Mouse (Mus musculus): ENCODE data around the gene Cebpzos. TPM values are rescaled to one million over a fixed set of nuclear protein-coding genes. Genes with fewer than 3 reads are reported as not detected.
A peak's percentile ranks its signal among the peaks of the same experiment; 100 is the strongest.

Gene Cebpzos
- polyA plus RNA-seq, 1 experiment from 2014 or later = 94.3 TPM

DNA sequence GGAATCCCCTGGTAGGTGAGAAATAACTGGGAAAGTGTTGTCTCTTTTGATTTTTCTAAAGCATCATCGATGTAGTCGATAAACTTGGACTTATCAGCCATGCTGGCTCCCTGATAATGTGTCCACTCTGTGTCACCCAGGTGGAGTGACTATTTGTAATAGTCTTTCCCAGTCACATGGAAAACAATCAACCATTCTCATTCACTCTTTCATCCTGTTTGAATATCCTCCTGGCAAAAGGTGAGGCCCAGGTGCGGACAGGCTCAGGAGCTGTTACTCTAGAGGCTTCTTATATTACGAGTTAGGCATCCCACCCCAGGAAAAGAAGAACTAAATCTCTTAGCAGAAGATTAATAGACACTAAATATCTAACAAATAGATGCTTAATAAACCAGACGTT lies 9.4 kb upstream of the Cebpzos start, which contains the start of gene Sult6b1:
Sult6b1 (minus strand) TSS at position 101 of the 400 bp plus-strand sequence.
- Histone ChIP-seq H3K4me1 (no peaks in the 10 kb centered on the region), H3K27me3 (0 out of 2 replicates have a peak, but pooled peaks cover 3% of the 10 kb centered on the region), H3K27ac (no peak within 1 kb of the TSS), H3K36me3 (no peaks in the 10 kb centered on the region), H3K9me3 (no peaks in the 10 kb centered on the region), H3K4me3 (no peak within 1 kb of the TSS), H3K4me2 (replicated peaks) (no peak within 1 kb of the TSS), H3K9ac (no peak within 1 kb of the TSS)
- WGBS = 80% methylated on average over 5 of the region's 5 CpGs
- ATAC-seq (ENCODE audit: low FRiP score, low read depth) = no peak

DNA sequence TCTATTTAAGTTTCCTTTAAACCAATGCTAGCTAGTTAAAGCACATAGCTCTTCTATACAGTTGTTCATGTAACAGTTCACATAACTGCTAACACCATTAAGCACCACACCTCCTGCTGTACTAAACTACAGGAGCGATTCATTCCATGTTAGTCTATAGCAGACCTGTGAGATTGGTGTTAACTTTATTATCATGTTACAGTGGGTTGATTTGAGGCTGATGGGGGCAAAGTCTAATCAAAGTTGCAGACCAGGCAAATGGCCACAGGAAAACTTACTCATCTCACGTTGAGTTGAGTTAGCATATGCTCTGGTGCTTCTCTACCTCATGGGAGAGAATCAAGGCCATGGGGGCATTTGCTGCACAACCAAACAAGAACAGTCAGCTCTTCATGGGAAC lies 6.9 kb upstream of the Cebpzos start:
- no peak for ATAC-seq (ENCODE audit: low FRiP score, low read depth)
- Histone ChIP-seq H3K27ac (no peak overlapping the region), H3K4me2 (replicated peaks) (no peak overlapping the region), H3K27me3 (0 out of 2 replicates have a peak, but pooled peaks cover 3% of the 10 kb centered on the region), H3K9ac (no peak overlapping the region), H3K36me3 (no peaks in the 10 kb centered on the region), H3K9me3 (no peaks in the 10 kb centered on the region), H3K4me1 (no peaks in the 10 kb centered on the region), H3K4me3 (no peak overlapping the region)
- WGBS = 66% methylated on average over 2 of the region's 2 CpGs

DNA sequence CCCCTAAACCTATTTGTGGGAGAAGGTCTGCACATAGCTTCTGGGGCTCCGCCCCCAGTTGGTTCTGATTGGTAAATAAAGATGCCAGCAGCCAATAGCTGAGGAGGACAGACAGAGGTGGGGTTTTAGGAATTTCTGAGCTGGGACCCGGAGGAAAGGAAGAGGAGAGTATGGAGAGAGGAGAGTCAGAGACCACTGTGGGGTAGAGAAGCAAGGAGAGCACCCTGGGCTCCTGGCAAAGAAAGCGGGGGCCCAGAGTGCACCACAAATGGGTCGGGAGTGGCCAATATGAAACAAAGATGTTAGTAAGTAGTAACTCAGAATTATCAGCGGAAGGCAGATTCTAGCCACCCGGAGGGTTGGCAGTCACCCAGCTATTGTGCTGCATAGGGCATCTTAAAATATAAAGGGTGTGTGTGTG lies 3.4 kb upstream of the Cebpzos start:
- 30% methylated on average over 6 of the region's 6 CpGs for WGBS
- no peak overlapping the region for H3K9ac ChIP-seq
- H3K4me1 ChIP-seq = peaks cover 14% of the 10 kb centered on the region
- no peak overlapping the region for H3K27ac ChIP-seq
- no peaks in the 10 kb centered on the region for H3K36me3 ChIP-seq
- H3K4me3 ChIP-seq = peak overlapping the region; percentile 35
- peak overlapping the region; percentile 55 for H3K4me2 ChIP-seq (replicated peaks)
- no peaks in the 10 kb centered on the region for H3K9me3 ChIP-seq
- 0 out of 2 replicates have a peak, but pooled peaks cover 3% of the 10 kb centered on the region for H3K27me3 ChIP-seq
- no peak for ATAC-seq (ENCODE audit: low FRiP score, low read depth)

DNA sequence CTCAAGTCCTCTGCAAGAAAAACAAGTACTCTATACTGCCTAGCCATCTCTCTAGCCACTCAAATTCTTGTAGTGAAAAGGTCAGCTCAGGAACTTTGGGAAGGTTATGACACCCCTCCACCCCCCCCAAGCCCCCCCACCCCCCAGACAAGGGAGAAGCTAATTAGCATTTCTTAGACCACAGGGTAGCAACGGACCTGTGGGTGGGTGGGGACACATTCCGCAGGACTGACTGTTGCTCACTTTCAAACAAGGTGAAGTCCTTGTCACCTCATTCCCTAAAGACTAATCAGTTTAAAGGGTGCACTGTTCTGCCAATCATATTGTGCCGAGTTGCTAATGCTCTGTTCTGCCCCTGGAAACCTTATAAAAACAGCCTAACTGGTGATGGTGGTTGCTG lies 2.4 kb upstream of the Cebpzos start:
- Histone ChIP-seq H3K4me1 (peaks cover 14% of the 10 kb centered on the region), H3K27me3 (no peaks in the 10 kb centered on the region), H3K9me3 (no peaks in the 10 kb centered on the region), H3K27ac (no peak overlapping the region), H3K36me3 (peaks cover 6% of the 10 kb centered on the region; the same call in 1 of the 2 replicates), H3K4me3 (no peak overlapping the region), H3K4me2 (replicated peaks) (no peak overlapping the region), H3K9ac (no peak overlapping the region)
- 68% methylated on average over 3 of the region's 3 CpGs for WGBS
- ATAC-seq (ENCODE audit: low FRiP score, low read depth) = no peak

DNA sequence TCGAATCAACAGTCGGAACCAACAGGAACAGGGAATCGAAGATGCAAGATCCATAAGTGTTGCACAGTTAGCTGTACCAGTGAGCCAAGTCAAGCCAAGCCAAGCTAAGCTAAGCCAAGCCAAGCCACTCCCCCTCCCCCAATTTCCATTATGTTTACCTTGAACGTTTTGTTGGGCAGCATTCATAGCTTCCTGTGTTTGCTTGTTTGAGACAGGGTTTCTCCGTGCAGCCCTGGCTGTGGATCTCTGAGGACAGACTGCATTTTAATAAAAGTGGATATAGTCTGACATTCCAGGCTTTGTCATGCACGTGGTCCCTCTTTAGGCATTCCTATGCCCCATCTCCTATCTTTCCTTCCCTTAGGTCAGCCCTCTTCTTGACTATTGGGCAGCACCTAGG lies 528 bp upstream of the Cebpzos start:
- Histone ChIP-seq H3K36me3 (peaks cover 21% of the 10 kb centered on the region), H3K9ac (peak overlapping the region; percentile 85), H3K27me3 (no peaks in the 10 kb centered on the region), H3K4me2 (replicated peaks) (peak overlapping the region; percentile 76), H3K4me1 (peaks cover 14% of the 10 kb centered on the region), H3K27ac (peak overlapping the region; percentile 52; the same call in 1 of the 2 replicates), H3K9me3 (no peaks in the 10 kb centered on the region), H3K4me3 (peak overlapping the region; percentile 76)
- WGBS = 48% methylated on average over 6 of the region's 6 CpGs
- 0 out of 2 replicates have a peak, but pooled peaks have one; percentile 0 for ATAC-seq (ENCODE audit: low FRiP score, low read depth)

DNA sequence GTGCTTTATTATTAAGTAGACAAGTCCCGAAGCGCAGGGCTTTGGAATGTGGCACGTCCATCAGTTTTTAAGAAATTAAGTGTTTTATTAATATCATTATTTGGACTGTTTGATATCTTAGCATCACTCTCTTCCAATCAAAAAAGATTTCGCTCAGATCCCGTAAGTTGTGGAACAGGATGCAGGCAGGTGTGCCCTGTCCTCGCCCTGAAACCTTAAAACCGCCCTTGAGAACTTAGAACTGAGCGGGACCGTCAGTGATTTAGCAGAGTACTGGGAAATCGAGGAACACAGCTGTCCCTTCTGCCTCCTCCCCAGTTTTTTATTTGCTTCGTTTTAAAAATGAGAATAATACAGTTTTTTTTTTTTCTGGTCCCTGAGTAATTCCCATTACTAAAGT lies 599 bp downstream of the Cebpzos start:
- Histone ChIP-seq H3K4me2 (replicated peaks) (peak overlapping the region; percentile 76), H3K9me3 (no peaks in the 10 kb centered on the region), H3K27ac (peak overlapping the region; percentile 70), H3K9ac (peak overlapping the region; percentile 85), H3K4me1 (peaks cover 14% of the 10 kb centered on the region), H3K4me3 (peak overlapping the region; percentile 76), H3K36me3 (peaks cover 30% of the 10 kb centered on the region), H3K27me3 (no peaks in the 10 kb centered on the region)
- ATAC-seq (ENCODE audit: low FRiP score, low read depth) = no peak
- WGBS = 3% methylated on average over 11 of the region's 11 CpGs

DNA sequence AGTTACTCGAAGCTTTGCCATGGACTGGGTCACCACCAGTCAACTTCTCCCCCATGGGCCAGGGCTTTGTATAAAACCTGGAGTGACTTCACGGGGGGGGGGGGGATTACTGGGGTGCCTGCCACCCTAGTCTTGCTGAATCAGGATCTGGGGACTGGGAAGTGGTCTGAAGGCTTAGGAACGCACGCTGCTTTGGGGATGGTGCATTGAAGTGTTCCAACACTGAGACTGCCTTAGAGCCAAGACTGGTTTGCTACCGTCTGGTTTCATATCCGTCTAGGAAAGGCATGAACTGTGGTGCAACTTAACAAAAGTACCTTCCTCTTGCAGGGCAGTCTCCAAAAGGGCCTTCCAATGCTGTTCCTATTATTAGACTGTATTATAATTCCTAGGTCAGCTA lies 1.4 kb downstream of the Cebpzos start:
- 45% methylated on average over 6 of the region's 6 CpGs for WGBS
- no peaks in the 10 kb centered on the region for H3K27me3 ChIP-seq
- no peak overlapping the region for H3K9ac ChIP-seq
- peaks cover 37% of the 10 kb centered on the region for H3K36me3 ChIP-seq
- H3K4me2 ChIP-seq (replicated peaks) = peak overlapping the region; percentile 76
- H3K27ac ChIP-seq = 0 out of 2 replicates have a peak overlapping the region, but pooled peaks have one; percentile 22
- no peak for ATAC-seq (ENCODE audit: low FRiP score, low read depth)
- no peaks in the 10 kb centered on the region for H3K9me3 ChIP-seq
- H3K4me3 ChIP-seq = peak overlapping the region; percentile 76
- H3K4me1 ChIP-seq = peaks cover 14% of the 10 kb centered on the region

DNA sequence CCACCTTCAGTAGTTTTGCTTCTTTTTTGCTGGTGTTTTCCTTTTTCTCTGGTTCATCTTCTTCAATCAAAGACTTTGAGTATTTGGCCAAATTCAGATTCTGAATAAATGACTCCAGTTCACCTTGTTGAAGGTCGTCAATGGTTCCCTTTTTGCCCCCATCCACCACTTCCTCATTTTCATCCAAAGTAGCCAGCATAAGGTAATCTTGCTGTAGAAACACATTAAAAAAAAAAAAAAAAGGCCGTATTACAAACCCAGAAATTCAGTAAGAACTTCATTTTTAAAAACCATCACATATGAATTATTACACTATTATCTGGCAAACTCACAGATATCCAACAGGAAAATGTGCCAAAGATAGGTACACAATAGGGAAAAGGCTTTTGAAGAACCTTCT lies 19.6 kb downstream of the Cebpzos start:
- 86% methylated on average over 2 of the region's 2 CpGs for WGBS
- peak overlapping the region; percentile 71 for H3K4me2 ChIP-seq (replicated peaks)
- ATAC-seq (ENCODE audit: low FRiP score, low read depth) = no peak
- no peaks in the 10 kb centered on the region for H3K27me3 ChIP-seq
- no peak overlapping the region for H3K27ac ChIP-seq
- peak overlapping the region; percentile 86 for H3K9ac ChIP-seq
- no peaks in the 10 kb centered on the region for H3K9me3 ChIP-seq
- H3K4me3 ChIP-seq = peak overlapping the region; percentile 82
- peaks cover 16% of the 10 kb centered on the region for H3K4me1 ChIP-seq
- peaks cover 48% of the 10 kb centered on the region for H3K36me3 ChIP-seq

DNA sequence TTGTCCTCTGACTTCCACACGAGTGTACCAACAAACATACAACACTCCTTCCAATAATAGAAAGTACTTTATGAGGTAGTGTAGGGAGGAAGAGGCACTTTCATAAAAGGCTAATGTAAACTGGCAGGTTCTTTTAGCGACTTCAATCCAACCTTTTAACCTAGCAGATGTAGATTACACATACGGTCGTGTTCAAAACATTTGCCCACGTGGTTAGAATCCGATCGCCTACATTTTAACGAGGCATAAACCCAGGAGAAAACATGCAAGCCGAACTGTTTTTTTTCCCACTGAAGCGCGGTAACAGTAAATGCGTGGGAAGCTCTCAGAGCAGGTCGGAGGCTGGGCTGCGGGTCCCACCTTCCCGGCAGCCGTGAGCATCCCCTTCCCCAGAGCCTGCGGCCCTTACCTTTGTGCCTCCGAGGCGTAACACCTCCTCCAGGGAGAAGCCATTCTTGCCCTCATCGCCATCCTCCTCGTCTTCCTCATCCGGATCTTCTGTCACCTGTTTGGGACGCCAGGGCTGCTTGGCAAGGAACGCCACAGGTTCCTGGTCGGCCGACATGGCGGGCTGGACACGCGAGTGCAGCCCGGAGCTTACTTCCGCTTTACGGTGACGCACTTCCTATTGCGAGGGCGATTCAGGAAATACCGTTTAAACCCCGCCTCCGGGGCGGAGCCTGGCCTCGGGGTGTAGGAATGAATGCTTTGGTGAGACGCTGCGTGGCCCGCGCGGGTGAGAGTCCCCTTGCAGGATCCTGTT lies 20.3 kb downstream of the Cebpzos start, which contains the start of the genes Cebpz and Ndufaf7:
Cebpz (minus strand) TSS at position 601 of the 763 bp plus-strand sequence.
Ndufaf7 (plus strand) TSS at position 671 of the 763 bp plus-strand sequence.
- peaks cover 40% of the 10 kb centered on the region for H3K36me3 ChIP-seq
- ATAC-seq (ENCODE audit: low FRiP score, low read depth) = peak; percentile 99
- peak within 1 kb of the TSS; percentile 82 for H3K4me3 ChIP-seq
- no peaks in the 10 kb centered on the region for H3K27me3 ChIP-seq
- H3K4me2 ChIP-seq (replicated peaks) = peak within 1 kb of the TSS; percentile 71
- H3K9me3 ChIP-seq = no peaks in the 10 kb centered on the region
- peak within 1 kb of the TSS; percentile 86 for H3K9ac ChIP-seq
- peak within 1 kb of the TSS; percentile 40; the same call in 1 of the 2 replicates for H3K27ac ChIP-seq
- WGBS = under 1% methylated on average over 45 of the region's 45 CpGs
- peaks cover 16% of the 10 kb centered on the region for H3K4me1 ChIP-seq

DNA sequence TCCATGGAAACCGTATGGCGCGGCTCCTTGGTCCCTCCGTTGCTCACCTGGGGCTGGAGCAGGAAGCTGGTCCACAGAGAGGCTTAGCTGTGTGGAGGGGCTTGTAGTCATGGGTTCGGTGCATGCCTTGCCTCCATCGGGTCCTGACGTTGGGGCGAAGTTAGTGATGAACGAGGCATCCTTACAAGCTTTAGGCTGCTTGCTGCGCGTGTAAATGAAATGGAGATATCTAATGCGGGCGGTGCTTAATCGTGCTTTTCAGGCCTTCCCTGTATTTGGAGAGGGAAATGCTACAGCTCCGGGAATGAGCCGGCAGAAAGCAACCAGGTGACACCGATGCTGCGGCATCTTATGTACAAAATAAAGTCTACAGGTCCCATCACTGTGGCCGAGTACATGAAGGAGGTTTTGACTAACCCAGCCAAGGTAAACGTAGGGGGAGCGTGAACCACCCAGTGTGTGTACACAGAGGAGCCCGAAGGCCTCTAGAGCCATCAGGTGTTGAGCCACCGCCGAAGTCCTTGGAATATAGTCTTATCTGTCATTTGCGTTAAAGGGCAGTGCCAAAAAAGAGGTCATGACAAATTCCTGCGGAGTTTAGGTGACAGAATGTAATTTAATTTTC lies 21.0 kb downstream of the Cebpzos start:
- WGBS = 11% methylated on average over 26 of the region's 26 CpGs

DNA sequence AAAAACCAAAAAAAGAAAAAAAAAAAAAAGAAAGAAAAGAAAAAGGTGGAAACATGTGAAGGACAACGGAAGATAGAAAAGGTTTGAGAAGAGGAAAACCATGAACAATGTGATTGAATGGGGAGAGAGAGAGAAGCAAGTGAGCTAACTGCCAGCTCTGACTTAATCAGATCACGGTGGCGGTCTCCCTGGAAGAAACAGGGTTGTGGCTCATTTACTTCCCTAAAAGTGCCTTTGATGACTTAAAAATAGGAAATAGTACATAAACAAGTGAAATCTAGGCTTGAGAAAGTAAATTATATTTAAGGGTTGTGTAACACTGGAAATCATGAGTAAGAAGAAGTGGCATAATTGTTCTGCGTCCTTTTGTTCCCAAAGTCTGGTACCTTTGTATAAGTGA lies 22.6 kb downstream of the Cebpzos start:
- Histone ChIP-seq H3K27ac (no peak overlapping the region), H3K36me3 (peaks cover 36% of the 10 kb centered on the region), H3K27me3 (no peaks in the 10 kb centered on the region), H3K4me1 (peaks cover 10% of the 10 kb centered on the region), H3K9me3 (no peaks in the 10 kb centered on the region), H3K4me3 (no peak overlapping the region), H3K4me2 (replicated peaks) (no peak overlapping the region), H3K9ac (no peak overlapping the region)
- no peak for ATAC-seq (ENCODE audit: low FRiP score, low read depth)
- 93% methylated on average over 4 of the region's 4 CpGs for WGBS

More for the DNA sequence above, 21.0 kb downstream of the Cebpzos start:
- H3K27ac ChIP-seq = peak overlapping the region; percentile 40; the same call in 1 of the 2 replicates
- peak overlapping the region; percentile 71 for H3K4me2 ChIP-seq (replicated peaks)
- peak overlapping the region; percentile 64 for H3K9ac ChIP-seq
- H3K27me3 ChIP-seq = no peaks in the 10 kb centered on the region
- no peaks in the 10 kb centered on the region for H3K9me3 ChIP-seq
- ATAC-seq (ENCODE audit: low FRiP score, low read depth) = 0 out of 2 replicates have a peak, but pooled peaks have one; percentile 4
- H3K4me1 ChIP-seq = peaks cover 16% of the 10 kb centered on the region
- peaks cover 37% of the 10 kb centered on the region for H3K36me3 ChIP-seq
- H3K4me3 ChIP-seq = peak overlapping the region; percentile 82

DNA sequence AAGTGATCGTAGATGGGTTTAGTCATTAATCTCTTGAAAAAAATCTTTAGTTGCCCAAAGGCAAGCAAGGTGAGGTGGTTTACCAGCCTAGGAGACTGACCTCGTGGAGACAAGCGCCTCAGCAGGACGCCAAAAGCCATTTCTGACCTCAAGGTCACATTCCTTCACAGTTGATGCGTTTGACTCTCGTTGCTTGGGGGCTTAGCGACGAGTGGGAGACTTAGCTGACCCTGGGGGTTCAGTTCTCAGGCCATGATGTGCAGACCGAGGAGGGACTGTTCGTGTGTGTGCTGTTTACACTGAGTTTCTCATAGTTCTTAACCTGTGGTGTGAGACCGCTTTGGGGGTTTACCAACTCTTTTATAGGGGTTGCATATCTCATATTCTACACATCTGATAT lies 26.3 kb downstream of the Cebpzos start:
- peaks cover 3% of the 10 kb centered on the region for H3K4me1 ChIP-seq
- H3K36me3 ChIP-seq = peaks cover 43% of the 10 kb centered on the region
- 67% methylated on average over 11 of the region's 11 CpGs for WGBS
- H3K4me3 ChIP-seq = no peak overlapping the region
- H3K27ac ChIP-seq = no peak overlapping the region
- ATAC-seq (ENCODE audit: low FRiP score, low read depth) = no peak
- no peaks in the 10 kb centered on the region for H3K27me3 ChIP-seq
- H3K9ac ChIP-seq = no peak overlapping the region
- H3K4me2 ChIP-seq (replicated peaks) = no peak overlapping the region
- no peaks in the 10 kb centered on the region for H3K9me3 ChIP-seq
